Mouse (Mus musculus) G1E-ER4 (cell line): ENCODE data around the gene Nova2. TPM values are rescaled to one million over a fixed set of nuclear protein-coding genes. Genes with fewer than 3 reads are reported as not detected.

Source experiments
- GATA1 ChIP-seq: IDR thresholded peaks from one replicate; pipeline ENCODE4 v1.8.0; 2012; ENCODE audit warnings: low read length, inconsistent platforms
- polyA plus RNA-seq: library from polyadenylated mRNA; stranded (reverse); fragments of >175 nt; gene quantifications from 2 replicates; pipeline ENCODE4 v1.2.3, GENCODE M21; 2012

The Nova2 gene
- polyA plus RNA-seq: not detected in 2 replicates

DNA sequence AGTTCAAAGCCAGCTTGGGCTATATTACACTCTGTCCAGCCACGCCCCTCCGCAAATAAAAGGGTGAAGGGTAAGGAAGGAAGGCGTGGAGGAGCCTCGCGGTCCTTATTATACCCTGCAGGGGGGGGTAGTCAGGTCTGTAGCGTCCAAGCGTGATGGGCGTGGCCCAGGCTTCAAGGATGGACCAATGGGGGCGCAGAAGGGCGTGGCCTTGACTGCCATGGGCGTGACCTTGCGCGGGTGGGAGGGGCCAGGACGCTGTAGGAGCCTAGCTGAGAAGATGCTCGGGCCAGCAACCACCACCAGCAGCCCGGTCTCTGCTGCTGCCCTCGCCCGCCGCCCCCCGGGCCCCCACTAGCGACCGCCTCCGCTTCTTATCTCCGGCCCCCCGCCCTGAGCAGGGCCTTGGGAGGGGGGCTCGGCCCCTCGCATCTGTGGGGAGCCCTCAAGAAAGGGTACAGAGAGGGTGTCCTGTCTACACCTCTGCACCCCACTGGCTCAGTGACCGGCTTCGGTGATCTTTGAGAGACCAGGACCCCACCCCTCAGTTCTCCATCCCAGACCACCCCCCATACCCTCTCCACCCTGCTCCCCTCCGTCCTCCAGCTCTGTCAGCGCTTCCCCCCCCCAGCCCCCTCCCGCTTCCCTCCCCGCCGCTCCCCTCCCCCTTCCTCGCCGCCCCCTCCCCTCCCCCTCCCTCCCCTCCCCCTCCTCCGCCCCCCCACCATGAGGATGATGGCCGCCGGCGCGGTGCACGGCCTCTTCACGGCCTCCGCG, at the start of gene Nova2:
TSS of gene Nova2 (plus strand) at position 727 of the 777 bp plus-strand sequence.
- no peak for TF ChIP-seq GATA1

DNA sequence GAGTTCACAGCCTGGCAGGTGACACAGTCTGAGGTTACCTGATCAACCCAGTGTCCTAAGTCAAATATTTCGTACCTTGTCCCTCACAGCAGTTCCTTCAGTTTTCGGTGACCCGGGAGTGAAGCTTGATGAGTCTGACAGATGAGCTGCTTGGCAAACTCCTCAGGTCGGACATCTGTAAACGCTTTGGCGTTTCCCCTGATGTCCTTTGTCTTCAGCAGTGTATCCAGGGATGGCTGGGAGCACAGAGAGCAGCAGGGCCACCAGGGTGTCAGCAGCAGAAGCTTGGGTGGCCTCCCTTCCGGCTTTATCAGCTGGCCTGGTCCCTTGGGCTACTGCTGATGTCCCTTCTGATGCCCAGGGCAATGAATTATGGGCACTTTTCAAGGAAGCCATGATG, 47.0 kb upstream of the Nova2 start:
- TF ChIP-seq GATA1: no peak

DNA sequence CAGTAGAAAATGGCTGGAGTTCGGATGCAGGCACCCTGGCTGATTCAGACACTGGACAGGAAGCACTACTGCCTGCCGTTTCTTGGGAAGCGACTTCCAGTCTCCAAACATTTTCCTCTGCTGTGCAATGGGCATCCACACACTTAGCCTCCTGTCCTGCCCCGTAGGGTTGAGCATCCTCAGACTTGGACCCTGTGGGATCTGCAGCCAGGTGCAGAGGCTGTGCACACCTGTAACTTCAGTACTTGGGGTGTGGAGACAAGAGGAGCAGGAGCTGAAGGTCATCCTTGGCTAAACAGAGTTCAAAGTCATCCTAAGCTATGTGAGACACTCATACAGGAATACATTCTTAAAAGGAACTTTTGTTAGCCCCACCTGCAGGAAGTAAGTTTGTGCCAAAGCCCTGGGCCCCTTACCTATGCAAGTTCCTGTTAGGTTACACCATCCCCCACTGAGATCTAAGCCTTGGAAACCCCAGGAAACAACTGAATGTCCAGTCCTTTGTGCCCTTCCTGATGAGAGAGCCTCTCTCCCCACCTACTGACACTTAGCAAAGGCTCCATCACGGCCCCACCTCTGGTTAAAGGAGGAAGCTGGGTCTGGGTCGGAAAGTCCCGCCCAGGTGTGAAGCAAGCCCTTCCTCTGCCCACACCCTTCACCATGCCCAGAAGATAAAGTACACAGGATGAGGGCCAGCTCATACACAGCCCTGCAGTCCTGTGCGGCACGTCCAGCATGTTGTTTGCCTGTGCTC, 41.5 kb upstream of the Nova2 start:
- no peak for TF ChIP-seq GATA1

DNA sequence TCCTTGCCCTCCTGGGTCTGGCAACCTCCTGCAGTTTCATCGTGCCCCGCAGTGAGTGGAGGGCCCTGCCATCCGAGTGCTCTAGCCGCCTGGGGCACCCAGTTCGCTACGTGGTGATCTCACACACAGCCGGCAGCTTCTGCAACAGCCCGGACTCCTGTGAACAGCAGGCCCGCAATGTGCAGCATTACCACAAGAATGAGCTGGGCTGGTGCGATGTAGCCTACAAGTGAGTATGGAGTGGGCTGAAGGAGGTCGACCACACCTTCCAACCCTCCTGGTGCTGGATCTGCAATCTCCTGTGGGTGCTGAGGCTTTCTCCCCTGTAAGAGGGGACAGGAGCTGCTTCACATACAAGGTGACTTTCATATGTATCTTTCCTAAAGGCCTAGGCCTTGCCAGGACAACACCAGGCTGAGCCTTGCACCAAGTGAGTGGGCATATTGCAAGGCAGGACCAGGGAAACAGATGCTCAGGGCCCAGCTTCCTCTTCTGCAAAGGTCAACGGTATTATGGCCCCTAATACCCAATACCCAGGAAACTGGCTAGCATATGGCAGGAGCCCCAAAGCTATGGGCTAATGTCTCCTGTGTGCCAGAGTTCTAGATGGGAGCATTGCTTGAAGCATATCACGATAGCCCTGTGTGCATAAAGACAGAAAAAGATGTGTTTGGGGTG, 40.8 kb upstream of the Nova2 start:
- TF ChIP-seq GATA1: no peak

GRCm38 (mm10) chr7:18886963-18887362, 38.7 kb upstream of the Nova2 start:
- no peak for TF ChIP-seq GATA1

- TF ChIP-seq GATA1: no peak
Measured at GRCm38 (mm10) chr7:18890848-18891247, 34.8 kb upstream of the Nova2 start.

DNA sequence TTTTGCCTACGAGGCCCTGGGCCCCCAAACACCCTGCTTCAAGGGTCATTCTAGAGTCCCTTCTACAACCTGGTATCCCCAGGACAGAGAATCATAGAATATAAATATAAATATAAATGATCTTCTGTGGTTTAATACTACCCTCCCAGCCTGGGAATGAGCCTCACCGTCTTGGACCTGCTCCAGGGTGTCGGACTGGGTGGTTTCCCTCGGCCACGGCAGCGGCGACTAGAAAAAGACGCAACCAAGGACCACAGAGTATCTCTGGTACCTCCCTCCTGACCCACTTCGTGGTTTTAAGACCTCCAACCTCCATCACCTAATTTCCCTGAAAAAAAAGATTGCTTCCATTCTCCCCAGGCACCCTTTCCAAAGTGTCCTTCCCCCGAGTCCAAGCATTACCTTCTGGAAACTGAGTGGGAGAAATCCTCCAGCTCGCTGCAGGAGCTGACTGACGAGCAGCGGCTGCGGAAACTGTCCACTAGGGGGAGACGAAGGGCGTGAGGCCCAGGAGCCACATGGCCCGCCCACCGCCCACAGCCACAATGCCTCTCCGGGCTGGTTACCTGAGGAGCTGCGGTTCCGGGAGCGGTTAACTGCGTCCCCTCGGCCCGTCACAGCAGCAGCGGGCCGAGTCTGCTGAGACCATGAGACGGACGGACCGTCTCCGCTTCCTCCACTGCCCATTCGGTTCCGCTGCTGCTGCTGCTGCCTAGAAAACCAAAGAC, 33.7 kb upstream of the Nova2 start:
- TF ChIP-seq GATA1: no peak

DNA sequence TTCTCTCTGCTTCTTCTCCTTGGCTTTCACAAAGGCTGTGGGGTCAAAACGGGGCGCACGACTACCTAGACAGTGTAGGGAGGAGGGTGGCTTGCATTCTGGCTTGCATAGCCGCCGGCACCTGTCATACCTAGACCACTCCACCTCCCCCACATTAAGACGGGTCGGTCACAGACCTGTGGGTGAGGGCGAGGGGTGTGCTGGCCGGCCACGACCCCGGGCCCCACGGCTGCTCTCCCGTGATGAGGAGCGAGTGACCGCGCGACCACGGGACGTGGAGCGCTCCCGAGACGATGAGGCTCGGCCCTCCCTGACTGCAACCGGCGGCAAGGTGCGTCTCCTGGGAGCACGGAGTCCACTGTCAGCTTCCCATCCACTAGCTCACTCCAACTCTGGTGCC, 32.7 kb upstream of the Nova2 start:
- no peak for TF ChIP-seq GATA1

DNA sequence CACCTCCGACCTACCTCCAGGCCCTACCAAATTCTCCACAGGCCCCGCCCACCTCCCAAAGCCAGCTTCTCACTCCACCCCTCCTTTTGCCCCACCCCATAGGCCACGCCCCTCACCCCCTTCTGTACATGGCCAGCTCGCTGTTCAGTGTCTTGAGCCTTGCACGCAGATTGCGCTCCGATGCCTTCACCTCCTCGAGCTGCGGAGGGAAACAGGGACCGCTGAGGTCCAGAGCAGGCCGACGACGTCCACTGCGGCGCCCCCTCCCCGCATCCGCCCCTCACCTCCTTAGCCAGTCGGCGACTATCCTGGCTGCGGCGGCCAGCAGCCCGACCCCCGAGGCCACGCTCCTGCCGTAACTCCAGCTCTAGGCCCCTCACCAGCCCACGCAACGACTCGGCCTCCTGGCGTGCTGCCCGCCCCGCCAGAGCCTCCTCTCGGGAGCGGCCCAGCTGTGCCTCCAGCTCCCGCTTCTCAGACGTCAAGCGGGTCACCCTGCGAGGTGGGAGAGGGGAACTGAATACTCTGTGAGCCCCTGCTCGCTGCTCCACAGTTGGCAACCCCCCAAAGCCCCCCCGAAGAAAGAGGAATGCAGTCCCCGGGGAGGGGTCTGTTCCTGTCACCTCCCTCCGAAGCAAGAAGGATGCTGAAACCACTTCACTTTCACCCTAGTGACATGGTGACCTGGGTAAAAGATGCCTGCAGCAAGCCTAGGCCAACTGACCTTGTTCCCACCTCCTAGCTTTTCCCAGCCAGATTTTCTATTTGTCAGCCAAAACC, 31.8 kb upstream of the Nova2 start:
- TF ChIP-seq GATA1: no peak

DNA sequence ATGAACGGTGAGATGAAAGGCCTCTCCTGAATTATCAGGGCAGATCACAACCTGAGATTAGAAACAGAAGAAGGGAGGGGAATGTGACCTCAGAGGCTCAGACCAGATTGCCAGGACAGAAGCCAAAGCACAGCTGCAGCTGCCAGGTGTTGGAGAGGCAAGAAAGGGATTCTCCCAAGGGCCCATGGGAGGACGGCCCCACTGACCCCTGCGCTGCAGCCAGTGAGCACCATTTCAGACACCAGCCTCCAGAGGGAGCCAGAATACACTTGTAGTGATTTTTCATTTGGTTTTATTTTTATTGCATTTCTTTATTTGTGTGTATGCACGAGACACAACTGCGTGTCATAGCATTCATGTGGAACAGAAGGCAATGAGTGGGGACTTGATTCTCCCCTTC, 29.2 kb upstream of the Nova2 start:
- TF ChIP-seq GATA1: no peak

GRCm38 (mm10) chr7:18900513-18900912, 25.2 kb upstream of the Nova2 start:
- no peak for TF ChIP-seq GATA1

DNA sequence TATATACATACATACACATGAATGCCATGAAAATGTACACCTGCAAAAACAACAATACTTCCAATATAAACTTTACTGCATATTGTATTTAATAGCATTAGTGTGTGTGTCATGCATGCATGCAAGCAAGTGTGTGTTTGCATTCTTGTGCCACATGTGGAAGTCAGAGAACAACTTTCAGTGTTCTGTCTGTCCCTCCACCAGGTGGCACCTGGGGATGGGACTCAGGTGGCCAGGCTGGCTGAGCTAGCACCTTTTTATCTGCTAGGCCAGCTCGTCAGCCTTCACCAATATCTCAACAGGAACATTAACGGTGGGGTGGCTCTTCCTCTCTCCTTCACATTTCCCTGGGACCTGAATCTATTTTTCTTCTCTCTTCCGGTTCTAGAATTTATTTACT, 23.2 kb upstream of the Nova2 start:
- no peak for TF ChIP-seq GATA1

GRCm38 (mm10) chr7:18904971-18905370, 20.7 kb upstream of the Nova2 start:
- TF ChIP-seq GATA1: no peak

DNA sequence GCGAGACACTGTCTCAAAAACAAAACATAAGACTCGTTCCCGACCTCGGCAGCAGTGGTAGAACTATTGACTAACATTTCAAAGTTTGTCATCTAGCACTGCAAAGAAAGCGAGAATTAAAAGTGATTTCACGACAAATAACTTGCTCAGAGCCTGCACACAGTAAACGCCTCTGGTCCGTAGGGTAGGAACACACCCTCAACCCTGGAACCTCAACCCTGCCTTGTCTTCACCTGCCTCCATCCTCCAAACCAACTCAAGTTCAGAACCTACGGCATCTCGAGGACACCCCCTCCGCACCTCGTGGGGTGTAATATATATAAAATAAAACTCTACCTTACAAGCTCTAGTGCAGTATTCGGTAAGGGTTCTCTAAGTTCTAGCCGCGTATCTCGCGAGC, 15.9 kb upstream of the Nova2 start:
- no peak for TF ChIP-seq GATA1
